Mouse (Mus musculus): ENCODE data around the gene Tmtc2.
A peak's percentile ranks its signal among the peaks of the same experiment; 100 is the strongest.

Tmtc2 gene

GRCm38 (mm10) chr10:105573908-105574694 lies at the start of gene Tmtc2:
Gene Tmtc2, minus strand, starts transcription at chr10:105574451.
- DNase-seq = peak; percentile 95

- DNase-seq = no peak
These were observed 37.9 kb upstream of the Tmtc2 start for GRCm38 (mm10) chr10:105612117-105612516.

- peak; percentile 28 for DNase-seq
These were observed 24.6 kb upstream of the Tmtc2 start for GRCm38 (mm10) chr10:105598826-105599225.

- no peak for DNase-seq
These were observed 23.0 kb upstream of the Tmtc2 start for GRCm38 (mm10) chr10:105597226-105597625.

GRCm38 (mm10) chr10:105595480-105596102 lies 21.3 kb upstream of the Tmtc2 start:
- peak; percentile 88 for DNase-seq

- no peak for DNase-seq
These were observed 13.9 kb upstream of the Tmtc2 start for GRCm38 (mm10) chr10:105588141-105588540.

- DNase-seq = no peak
These were observed 5.1 kb upstream of the Tmtc2 start for GRCm38 (mm10) chr10:105579318-105579717.

GRCm38 (mm10) chr10:105578291-105578845 lies 4.1 kb upstream of the Tmtc2 start:
- peak; percentile 85 for DNase-seq

GRCm38 (mm10) chr10:105574695-105575660 lies 727 bp upstream of the Tmtc2 start:
- peak; percentile 94 for DNase-seq

- peak; percentile 70 for DNase-seq
These were observed 844 bp downstream of the Tmtc2 start for GRCm38 (mm10) chr10:105573306-105573907.

- no peak for DNase-seq
These were observed 1.4 kb downstream of the Tmtc2 start for GRCm38 (mm10) chr10:105572829-105573228.

GRCm38 (mm10) chr10:105572301-105572700 lies 1.9 kb downstream of the Tmtc2 start:
- DNase-seq = no peak

GRCm38 (mm10) chr10:105571831-105572230 lies 2.4 kb downstream of the Tmtc2 start:
- no peak for DNase-seq

GRCm38 (mm10) chr10:105571019-105571418 lies 3.2 kb downstream of the Tmtc2 start:
- no peak for DNase-seq

GRCm38 (mm10) chr10:105569573-105569972 lies 4.7 kb downstream of the Tmtc2 start:
- DNase-seq = no peak

- DNase-seq = peak; percentile 82
These were observed 6.3 kb downstream of the Tmtc2 start for GRCm38 (mm10) chr10:105567825-105568531.

GRCm38 (mm10) chr10:105561548-105561947 lies 12.7 kb downstream of the Tmtc2 start:
- DNase-seq = no peak

- no peak for DNase-seq
These were observed 16.7 kb downstream of the Tmtc2 start for GRCm38 (mm10) chr10:105557581-105557980.

- no peak for DNase-seq
These were observed 17.2 kb downstream of the Tmtc2 start for GRCm38 (mm10) chr10:105556890-105557572.

- DNase-seq = no peak
These were observed 20.1 kb downstream of the Tmtc2 start for GRCm38 (mm10) chr10:105554153-105554552.

- no peak for DNase-seq
These were observed 26.2 kb downstream of the Tmtc2 start for GRCm38 (mm10) chr10:105548040-105548439.

Data from cerebellum, adult 9-11 months (tissue).